Mouse (Mus musculus): ENCODE data around the gene Lrrc8b. TPM values are rescaled to one million over a fixed set of nuclear protein-coding genes. Genes with fewer than 3 reads are reported as not detected.

The Lrrc8b gene
- polyA plus RNA-seq, 1 experiment: 19.2 TPM

DNA sequence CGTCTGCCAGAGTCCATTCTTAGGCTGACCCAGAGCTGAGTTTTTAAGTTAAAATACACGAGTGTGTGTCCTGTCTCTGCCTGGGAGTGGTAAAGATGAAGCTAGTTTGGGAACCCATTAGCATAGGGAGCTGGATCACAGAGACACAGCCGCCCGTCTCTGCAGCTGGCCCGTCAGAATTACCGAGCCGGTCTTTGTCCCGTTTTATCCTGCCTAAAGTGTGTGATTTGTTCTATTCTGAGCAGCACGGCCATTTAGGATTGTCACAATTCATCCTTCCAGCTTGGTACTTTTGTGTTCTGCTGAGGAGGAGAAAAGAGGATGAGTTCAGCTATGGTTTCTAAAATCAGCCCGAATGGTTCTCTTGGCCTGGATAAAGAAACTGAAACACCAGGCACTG lies 51.7 kb downstream of the Lrrc8b start:
- Histone ChIP-seq H3K27me3 (ENCODE audit: control insufficient read depth, insufficient read depth, low read length) (no peaks in the 10 kb centered on the region), H3K4me3 (ENCODE audit: control insufficient read depth, insufficient read depth, low read length) (no peak overlapping the region), H3K4me1 (replicated peaks; ENCODE audit: control insufficient read depth, insufficient read depth, low read length) (no peaks in the 10 kb centered on the region), H3K27ac (ENCODE audit: control insufficient read depth, insufficient read depth, low read length) (no peak overlapping the region), H3K36me3 (ENCODE audit: control insufficient read depth, insufficient read depth, low read length) (no peaks in the 10 kb centered on the region)
- TF ChIP-seq POLR2A (IDR thresholded peaks at IDR 0.05; ENCODE audit: control insufficient read depth, extremely low read depth, insufficient read depth, low read length, poor library complexity) (no peak), CTCF (IDR thresholded peaks at IDR 0.05; ENCODE audit: borderline replicate concordance, control insufficient read depth, extremely low read depth, insufficient read depth, low read length, poor library complexity) (no peak)
- 94% methylated on average over 10 of the region's 10 CpGs for WGBS
- no peak for DNase-seq

DNA sequence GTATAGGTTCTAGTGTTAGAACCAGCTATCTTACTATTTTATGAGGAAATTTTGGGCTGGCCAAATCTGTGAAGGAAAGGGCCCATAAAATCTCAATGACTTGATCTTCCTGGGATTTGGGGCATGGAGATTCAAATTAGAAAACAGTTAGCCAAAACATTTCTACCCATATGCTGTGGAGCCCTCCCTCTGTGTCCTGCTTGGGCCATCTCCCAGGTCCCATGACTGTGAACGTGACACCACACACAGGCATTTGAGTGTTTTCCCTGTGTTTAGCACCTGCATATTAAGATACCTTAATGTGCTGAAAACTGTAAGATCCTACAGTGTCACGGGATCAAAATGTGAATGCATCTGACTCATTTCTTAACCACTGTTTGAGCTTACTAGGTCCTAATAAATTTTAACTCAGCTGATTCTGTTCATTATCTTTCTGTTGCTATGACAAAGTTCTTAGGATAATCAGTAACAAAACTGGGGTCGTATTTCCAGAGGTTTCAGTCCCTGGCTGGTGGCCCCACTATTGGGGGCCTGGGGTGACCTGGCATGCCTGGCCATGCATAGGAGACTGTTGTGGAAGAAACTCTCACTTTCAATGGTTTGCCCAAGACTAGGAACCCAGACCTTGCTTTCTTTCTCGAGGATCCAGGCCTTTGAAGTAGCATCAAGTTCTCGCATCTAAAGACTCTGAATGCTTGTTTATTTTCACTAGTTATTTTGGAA lies 57.6 kb downstream of the Lrrc8b start:
- H3K27ac ChIP-seq (ENCODE audit: control insufficient read depth, insufficient read depth, low read length): no peak overlapping the region
- WGBS: 94% methylated on average over 5 of the region's 5 CpGs
- no peaks in the 10 kb centered on the region for H3K4me1 ChIP-seq (replicated peaks; ENCODE audit: control insufficient read depth, insufficient read depth, low read length)
- no peak overlapping the region for H3K4me3 ChIP-seq (ENCODE audit: control insufficient read depth, insufficient read depth, low read length)
- H3K27me3 ChIP-seq (ENCODE audit: control insufficient read depth, insufficient read depth, low read length): no peaks in the 10 kb centered on the region
- H3K36me3 ChIP-seq (ENCODE audit: control insufficient read depth, insufficient read depth, low read length): no peaks in the 10 kb centered on the region
- no peak for TF ChIP-seq CTCF (IDR thresholded peaks at IDR 0.05; ENCODE audit: borderline replicate concordance, control insufficient read depth, extremely low read depth, insufficient read depth, low read length, poor library complexity)
- no peak for TF ChIP-seq POLR2A (IDR thresholded peaks at IDR 0.05; ENCODE audit: control insufficient read depth, extremely low read depth, insufficient read depth, low read length, poor library complexity)
- no peak for DNase-seq

DNA sequence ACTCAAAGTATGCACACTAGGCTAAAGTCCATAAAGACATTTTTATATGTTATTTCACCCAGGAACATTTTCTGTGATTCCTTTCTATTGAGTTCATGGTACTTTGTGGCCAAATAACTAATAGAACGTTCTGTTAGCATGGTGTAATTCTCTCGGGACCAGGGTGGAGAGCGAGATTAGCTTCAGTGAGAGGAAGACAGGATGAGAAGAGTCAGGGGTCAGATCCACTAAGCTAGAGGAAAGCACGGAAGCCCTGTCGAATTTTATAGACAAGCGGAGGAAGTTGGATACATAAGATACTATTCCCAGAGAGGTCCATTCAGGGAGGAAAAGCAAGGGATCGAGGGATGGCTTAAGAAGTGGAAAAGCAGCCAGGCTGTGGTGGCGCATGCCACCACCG lies 62.0 kb downstream of the Lrrc8b start:
- TF ChIP-seq POLR2A (IDR thresholded peaks at IDR 0.05; ENCODE audit: control insufficient read depth, extremely low read depth, insufficient read depth, low read length, poor library complexity) (no peak), CTCF (IDR thresholded peaks at IDR 0.05; ENCODE audit: borderline replicate concordance, control insufficient read depth, extremely low read depth, insufficient read depth, low read length, poor library complexity) (no peak)
- Histone ChIP-seq H3K27me3 (ENCODE audit: control insufficient read depth, insufficient read depth, low read length) (no peaks in the 10 kb centered on the region), H3K4me3 (ENCODE audit: control insufficient read depth, insufficient read depth, low read length) (no peak overlapping the region), H3K36me3 (ENCODE audit: control insufficient read depth, insufficient read depth, low read length) (peaks cover 5% of the 10 kb centered on the region; the same call in 1 of the 2 replicates), H3K4me1 (replicated peaks; ENCODE audit: control insufficient read depth, insufficient read depth, low read length) (no peaks in the 10 kb centered on the region), H3K27ac (ENCODE audit: control insufficient read depth, insufficient read depth, low read length) (no peak overlapping the region)
- 94% methylated on average over 9 of the region's 9 CpGs for WGBS
- no peak for DNase-seq

DNA sequence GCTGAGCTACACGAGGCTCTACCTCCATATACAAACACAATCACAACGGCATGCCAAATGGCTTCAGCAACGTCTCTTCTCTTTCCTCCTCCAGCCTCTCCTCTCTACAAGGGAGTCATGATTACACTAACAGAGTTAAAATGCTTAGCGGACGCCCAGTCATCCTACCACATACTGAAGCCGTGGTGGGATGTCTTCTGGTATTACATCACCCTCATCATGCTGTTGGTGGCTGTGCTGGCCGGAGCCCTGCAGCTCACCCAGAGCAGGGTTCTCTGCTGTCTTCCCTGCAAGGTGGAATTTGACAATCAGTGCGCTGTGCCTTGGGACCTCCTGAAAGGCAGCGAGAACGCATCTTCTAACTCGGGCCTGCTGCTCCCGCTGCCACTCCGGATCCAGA lies 64.1 kb downstream of the Lrrc8b start:
- peaks cover 5% of the 10 kb centered on the region; the same call in 1 of the 2 replicates for H3K36me3 ChIP-seq (ENCODE audit: control insufficient read depth, insufficient read depth, low read length)
- no peak overlapping the region for H3K27ac ChIP-seq (ENCODE audit: control insufficient read depth, insufficient read depth, low read length)
- DNase-seq: no peak
- H3K27me3 ChIP-seq (ENCODE audit: control insufficient read depth, insufficient read depth, low read length): no peaks in the 10 kb centered on the region
- H3K4me1 ChIP-seq (replicated peaks; ENCODE audit: control insufficient read depth, insufficient read depth, low read length): no peaks in the 10 kb centered on the region
- no peak overlapping the region for H3K4me3 ChIP-seq (ENCODE audit: control insufficient read depth, insufficient read depth, low read length)
- TF ChIP-seq CTCF (IDR thresholded peaks at IDR 0.05; ENCODE audit: borderline replicate concordance, control insufficient read depth, extremely low read depth, insufficient read depth, low read length, poor library complexity) (no peak), POLR2A (IDR thresholded peaks at IDR 0.05; ENCODE audit: control insufficient read depth, extremely low read depth, insufficient read depth, low read length, poor library complexity) (no peak)
- WGBS: 97% methylated on average over 13 of the region's 13 CpGs

DNA sequence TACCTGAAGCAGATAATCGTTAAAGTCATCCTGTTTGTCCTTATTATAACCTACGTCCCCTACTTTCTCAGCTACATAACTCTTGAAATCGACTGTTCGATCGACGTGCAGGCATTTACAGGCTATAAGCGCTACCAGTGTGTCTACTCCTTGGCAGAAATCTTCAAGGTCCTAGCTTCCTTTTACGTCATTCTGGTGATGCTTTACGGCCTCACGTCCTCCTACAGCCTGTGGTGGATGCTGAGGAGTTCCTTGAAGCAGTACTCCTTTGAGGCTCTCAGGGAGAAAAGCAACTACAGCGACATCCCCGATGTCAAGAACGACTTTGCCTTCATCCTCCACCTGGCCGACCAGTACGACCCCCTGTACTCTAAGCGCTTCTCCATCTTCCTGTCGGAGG lies 65.0 kb downstream of the Lrrc8b start:
- Histone ChIP-seq H3K27me3 (ENCODE audit: control insufficient read depth, insufficient read depth, low read length) (no peaks in the 10 kb centered on the region), H3K27ac (ENCODE audit: control insufficient read depth, insufficient read depth, low read length) (no peak overlapping the region), H3K4me3 (ENCODE audit: control insufficient read depth, insufficient read depth, low read length) (no peak overlapping the region), H3K4me1 (replicated peaks; ENCODE audit: control insufficient read depth, insufficient read depth, low read length) (no peaks in the 10 kb centered on the region), H3K36me3 (ENCODE audit: control insufficient read depth, insufficient read depth, low read length) (peaks cover 5% of the 10 kb centered on the region; the same call in 1 of the 2 replicates)
- no peak for TF ChIP-seq POLR2A (IDR thresholded peaks at IDR 0.05; ENCODE audit: control insufficient read depth, extremely low read depth, insufficient read depth, low read length, poor library complexity)
- no peak for TF ChIP-seq CTCF (IDR thresholded peaks at IDR 0.05; ENCODE audit: borderline replicate concordance, control insufficient read depth, extremely low read depth, insufficient read depth, low read length, poor library complexity)
- WGBS: 98% methylated on average over 17 of the region's 17 CpGs
- DNase-seq: no peak

DNA sequence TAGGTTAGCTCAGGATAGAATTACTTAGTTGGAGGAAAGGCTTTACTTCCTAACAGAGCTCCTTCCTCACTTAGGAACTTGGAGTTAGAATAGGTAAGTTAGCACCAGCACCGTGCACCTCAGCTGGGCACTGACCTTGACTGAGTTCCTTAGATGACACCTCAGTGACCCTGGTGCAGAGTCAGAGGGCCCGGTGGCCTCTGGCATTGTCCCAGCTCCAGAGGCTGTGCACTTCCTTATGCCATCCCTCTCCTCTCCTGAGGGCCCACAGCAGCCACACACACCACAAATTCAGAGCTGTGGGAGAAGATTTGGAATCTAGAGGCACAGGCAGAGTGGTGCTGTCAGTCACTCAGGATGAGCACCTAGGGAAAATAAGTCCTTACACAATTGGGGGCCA lies 68.1 kb downstream of the Lrrc8b start:
- no peak overlapping the region for H3K4me3 ChIP-seq (ENCODE audit: control insufficient read depth, insufficient read depth, low read length)
- 90% methylated on average over 2 of the region's 2 CpGs for WGBS
- no peaks in the 10 kb centered on the region for H3K27me3 ChIP-seq (ENCODE audit: control insufficient read depth, insufficient read depth, low read length)
- no peak for DNase-seq
- H3K36me3 ChIP-seq (ENCODE audit: control insufficient read depth, insufficient read depth, low read length): peaks cover 10% of the 10 kb centered on the region; the same call in 1 of the 2 replicates
- H3K27ac ChIP-seq (ENCODE audit: control insufficient read depth, insufficient read depth, low read length): no peak overlapping the region
- H3K4me1 ChIP-seq (replicated peaks; ENCODE audit: control insufficient read depth, insufficient read depth, low read length): no peaks in the 10 kb centered on the region
- TF ChIP-seq POLR2A (IDR thresholded peaks at IDR 0.05; ENCODE audit: control insufficient read depth, extremely low read depth, insufficient read depth, low read length, poor library complexity): no peak
- TF ChIP-seq CTCF (IDR thresholded peaks at IDR 0.05; ENCODE audit: borderline replicate concordance, control insufficient read depth, extremely low read depth, insufficient read depth, low read length, poor library complexity): no peak
